Mouse (Mus musculus) ovary, postnatal 14 days (tissue): ENCODE measurements around the gene Acox1.

Experiments
- DNase-seq: peaks from one replicate; pipeline ENCODE4 v3.0.0; 2022; ENCODE audit warnings: low spot score

The Acox1 gene

DNA sequence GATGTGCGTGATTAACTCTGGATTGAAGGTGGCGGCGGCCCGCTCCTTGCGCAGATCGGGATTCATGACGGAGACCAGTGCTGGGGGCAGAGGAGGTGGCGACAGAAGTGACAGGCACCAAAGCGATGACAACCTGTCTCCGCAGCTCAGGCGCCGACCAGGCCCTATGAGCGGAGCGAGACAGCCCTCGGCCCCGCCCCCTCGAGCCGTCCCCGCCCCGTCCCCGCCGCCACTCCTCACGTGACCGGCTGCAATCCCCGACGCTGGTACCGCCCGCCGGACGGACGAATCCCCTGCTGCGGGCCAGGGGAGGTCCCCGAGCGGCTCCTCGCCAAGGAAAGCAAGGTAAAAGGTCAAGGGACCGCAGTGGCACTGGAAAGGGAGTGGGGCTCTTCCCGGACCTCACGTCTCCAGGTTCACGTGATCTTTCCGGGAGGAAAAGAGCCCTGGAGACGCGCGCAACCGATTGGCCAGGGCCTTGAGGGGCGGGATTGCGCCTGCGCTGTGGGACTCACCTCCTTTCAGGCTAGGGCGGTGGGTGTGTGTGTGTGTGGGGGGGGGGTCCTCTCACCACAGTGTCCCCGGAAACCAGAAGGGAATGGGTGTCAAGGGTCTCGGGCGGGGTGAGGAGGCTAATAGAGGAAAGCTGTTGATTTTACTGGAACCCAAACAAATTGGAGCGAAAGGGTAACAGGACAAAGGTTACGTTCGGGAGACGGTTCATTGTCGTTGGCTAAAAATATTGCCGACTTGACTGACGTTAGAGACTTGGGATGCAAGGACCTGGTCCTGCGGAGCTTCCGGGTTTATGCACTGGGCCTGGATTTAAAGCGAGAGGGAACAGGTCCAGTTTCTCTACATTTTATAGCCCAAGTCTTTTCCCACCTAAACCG lies at the start of gene Acox1, which contains the start of gene Ten1:
Gene Acox1, minus strand, starts transcription at position 407 of the 893 bp plus-strand sequence.
Gene Ten1, plus strand, starts transcription at position 217 of the 893 bp plus-strand sequence.
- peak; percentile 92 for DNase-seq

DNA sequence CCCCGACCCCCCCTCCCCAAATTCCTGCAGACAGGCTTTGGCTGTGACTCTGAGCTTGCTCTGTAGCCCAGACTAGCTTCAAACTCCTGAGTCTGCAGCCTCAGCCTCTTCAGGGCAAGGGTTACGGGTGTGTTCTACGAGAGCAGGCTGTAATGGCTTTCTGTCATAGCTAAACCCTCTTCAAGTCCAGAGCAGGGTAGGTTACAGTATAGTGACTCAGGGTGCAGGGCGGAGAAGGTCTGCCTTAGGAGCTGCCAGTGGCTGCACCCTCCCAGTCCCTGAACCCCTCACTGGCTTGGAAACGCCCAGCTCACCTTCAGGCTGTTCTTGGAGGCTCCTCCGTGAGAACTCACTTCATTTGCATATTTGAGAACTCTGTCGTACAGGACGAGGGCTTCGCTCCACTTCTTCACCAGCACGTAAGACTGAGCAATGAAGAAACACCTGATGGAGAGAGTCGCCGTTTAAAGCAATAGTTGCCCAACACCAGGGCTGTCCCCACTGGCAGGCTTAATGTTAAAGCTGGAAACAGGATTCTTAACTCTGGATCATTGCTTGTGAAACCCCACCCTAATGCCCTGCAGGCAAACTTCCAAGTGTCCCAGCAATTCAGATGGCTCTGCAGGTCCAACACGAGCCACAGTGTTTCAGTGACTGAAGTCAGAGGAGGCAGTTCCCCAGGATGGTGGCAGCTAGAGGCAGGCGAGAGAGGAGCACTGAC lies 48.8 kb upstream of the Acox1 start:
- no peak for DNase-seq

DNA sequence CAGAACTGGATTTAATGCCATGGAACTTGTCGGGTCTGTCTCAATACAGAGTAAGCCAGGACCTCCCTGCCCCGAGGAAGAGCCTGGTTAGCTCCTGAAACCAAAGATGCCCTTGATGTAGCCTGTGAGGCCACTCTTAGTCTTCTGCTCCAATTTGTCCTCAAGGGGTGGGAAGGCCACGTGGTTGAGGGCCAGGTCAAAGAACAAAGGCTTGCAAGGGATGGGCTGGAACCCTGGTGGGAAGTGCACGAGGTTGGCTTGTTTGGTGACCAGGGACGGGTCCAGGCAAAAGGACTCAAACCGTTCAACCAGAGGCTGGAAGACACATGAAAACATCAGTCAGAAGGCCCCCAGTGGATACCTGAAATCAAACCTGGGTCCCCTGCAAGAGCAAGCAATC lies 46.8 kb upstream of the Acox1 start:
- no peak for DNase-seq

DNA sequence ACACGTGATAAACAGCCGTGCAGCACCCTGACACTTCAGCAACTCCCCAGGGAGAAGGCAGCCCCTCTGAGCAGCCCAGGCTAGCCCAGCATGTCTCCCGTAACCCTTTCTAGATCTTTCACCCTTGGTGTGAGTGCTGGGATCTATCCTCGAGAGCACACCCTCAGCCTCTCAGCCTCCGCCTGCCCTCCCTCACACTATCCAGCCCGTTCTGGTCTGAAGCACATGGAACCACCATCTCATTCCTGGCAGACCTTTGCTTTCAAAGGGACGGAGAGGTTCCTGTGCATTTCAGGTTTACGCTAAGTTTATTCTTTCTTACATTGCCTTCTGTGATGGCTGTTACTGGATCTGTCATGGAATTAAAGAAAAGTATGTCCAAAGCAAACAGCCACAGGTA lies 45.7 kb upstream of the Acox1 start:
- DNase-seq = no peak

DNA sequence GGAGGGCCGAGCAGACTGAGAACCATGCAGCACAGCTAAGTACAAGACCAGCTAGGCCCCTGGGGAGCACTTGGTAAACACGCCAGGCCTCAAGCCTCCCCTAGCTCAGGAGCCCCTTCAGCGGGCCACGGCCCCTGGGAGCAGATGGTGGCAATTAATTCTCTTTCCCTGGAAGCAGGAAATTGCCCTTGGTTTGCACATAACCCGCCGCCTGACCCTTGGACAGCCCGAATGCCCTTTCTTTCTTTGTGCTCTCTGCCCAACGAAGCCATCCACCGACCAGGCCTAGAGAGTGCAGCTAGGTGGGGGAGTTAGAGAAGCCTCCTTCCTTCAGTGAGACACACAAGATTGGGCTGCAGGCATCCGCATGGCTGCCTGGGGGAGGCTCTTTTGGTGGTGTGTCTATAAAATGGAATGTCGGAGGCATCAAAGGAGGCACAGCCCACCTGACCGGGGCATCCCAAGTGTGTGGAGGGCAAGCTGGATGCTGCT lies 42.9 kb upstream of the Acox1 start:
- DNase-seq = no peak

DNA sequence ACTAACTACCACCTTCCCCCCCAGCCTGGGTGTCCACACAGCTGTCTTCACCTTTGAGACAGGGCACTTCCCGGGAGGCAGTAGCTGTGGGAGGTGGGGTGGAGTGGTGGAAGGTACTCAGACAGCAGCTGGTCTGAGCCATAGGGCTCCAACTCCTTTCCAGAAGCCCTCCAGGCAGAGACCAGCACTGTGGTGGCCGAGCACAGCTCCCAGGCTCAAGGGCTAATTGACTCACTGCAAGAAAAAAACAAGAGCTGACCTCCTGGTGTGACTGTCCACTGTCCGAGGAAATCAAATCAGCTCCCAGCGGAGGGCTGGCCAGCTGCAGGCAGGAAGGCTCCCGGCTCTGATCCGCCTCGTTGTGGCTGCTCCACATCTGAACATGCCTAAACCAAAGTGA lies 41.0 kb upstream of the Acox1 start:
- DNase-seq = no peak

DNA sequence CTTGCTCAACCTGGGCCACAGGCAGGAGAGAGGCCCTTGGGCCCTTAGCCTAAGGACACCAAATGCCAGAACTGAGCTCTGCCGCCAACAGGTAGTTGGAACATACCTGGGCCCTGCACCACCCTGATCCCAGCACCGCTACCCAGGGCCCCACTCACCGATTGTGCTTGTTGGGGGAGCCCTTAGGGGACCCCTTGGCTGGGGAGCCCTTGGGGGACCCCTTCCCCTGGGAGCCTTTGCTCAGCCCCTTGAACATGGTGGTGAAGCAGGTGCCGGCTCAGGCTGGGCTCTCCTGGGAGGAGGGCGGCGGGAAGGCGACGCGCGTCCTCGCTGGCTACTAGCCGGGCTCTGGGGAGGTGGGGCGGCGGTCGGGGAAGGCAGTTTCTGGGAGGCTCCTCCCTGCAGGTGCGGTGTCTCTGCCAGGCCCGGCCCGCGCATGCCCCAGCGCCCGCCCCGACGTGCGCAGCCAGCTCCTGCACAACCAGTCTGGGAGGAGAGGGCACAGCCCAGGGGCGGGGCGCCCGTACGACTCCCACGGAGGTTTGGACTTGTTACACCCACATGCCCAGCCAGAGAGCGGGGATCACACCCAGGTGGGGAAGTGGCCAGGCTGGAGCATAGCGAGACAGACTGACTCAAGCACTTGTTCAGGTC lies 39.0 kb upstream of the Acox1 start, which contains the start of gene Evpl:
Gene Evpl, minus strand, starts transcription at position 336 of the 654 bp plus-strand sequence.
- DNase-seq = peak; percentile 68

DNA sequence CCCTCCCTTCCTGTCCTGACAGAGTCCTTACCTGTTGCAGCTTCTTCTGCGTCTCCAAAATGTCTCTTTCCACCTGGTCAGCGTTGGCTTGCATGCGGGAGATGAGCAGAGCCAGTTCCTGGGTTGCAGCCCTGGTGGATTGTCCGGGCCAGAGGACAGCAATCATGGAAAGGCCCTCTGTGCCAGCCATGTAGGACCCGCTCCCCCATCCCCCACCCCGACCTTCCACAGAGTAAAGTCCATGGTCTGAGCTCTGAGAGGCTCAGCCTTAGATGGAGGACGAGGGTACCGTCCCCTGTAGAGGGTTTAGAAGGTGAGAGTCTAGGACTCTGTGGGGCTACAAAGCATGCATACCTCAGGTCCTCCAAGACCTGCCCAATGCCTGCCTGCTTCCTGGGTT lies 36.1 kb upstream of the Acox1 start:
- no peak for DNase-seq

DNA sequence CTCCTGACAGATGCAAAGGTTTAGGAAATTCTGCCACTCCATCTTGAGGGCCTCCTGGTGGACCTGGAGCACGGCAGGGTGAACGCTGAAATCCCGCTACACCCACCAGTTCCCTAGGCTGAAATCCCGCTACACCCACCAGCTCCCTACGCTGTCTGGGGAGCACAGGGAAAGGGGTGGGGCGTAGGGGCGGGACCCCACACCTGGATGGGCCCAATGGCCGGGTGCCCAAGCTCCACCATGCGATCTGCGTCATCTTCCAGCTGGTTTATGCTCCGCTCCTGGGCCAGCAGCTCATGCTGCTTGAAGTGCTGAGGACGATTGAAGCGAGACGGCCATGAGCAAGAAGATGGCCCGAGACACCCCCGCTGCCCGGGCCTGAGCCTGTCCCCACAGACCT lies 33.6 kb upstream of the Acox1 start:
- no peak for DNase-seq

DNA sequence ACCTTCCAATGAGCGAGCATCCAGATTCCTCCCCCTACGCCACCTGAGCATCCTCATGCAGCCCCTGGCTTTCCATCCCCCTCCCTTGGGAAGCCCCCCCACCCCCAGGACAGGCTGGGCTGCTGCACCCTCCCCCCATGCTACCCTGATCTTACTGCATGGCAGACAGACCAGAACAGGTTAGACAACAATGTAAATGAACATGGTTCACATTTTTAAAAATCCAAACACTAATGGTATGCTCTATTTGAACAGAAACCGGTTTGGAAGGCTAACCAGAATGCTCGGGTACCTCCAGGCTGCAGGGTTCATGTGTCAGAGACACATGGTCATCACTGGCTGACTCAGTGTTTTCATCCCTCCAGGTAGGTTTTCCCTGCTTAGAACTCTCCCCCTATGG lies 29.9 kb upstream of the Acox1 start:
- no peak for DNase-seq

DNA sequence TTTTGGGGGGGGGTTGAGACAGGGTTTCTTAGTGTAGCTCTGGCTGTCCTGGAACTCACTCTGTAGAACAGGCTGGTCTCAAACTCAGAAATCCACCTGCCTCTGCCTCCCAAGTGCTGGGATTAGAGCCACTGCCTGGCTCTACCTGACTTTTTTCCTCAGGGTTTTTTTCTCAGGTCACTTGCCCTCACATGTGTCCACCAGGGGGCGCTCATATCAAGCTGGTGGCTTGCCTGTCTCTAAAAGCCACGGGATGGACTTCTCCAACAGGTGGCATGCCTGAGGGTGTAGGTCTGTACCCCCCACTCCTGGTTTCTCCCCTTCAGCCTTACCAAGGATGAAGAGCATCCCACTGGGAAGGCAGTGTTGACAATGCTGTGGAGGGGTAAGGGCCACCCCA lies 27.6 kb upstream of the Acox1 start:
- DNase-seq = peak; percentile 77

DNA sequence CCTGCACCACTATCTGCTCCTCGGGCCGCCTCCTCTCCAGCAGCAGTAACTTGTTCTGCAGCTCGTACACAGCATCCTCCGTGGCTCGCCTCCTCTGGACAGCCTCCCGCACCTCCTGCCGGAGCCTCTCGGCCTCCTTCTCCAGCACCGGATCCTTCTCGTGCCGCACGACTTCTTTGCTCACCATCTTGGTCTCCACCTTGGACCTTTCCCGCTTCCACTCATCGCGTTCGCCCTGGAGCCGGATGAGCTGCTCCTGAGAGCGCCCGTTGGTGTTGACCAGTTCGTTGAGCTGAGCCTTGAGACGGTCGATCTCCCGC lies 23.9 kb upstream of the Acox1 start:
- no peak for DNase-seq

DNA sequence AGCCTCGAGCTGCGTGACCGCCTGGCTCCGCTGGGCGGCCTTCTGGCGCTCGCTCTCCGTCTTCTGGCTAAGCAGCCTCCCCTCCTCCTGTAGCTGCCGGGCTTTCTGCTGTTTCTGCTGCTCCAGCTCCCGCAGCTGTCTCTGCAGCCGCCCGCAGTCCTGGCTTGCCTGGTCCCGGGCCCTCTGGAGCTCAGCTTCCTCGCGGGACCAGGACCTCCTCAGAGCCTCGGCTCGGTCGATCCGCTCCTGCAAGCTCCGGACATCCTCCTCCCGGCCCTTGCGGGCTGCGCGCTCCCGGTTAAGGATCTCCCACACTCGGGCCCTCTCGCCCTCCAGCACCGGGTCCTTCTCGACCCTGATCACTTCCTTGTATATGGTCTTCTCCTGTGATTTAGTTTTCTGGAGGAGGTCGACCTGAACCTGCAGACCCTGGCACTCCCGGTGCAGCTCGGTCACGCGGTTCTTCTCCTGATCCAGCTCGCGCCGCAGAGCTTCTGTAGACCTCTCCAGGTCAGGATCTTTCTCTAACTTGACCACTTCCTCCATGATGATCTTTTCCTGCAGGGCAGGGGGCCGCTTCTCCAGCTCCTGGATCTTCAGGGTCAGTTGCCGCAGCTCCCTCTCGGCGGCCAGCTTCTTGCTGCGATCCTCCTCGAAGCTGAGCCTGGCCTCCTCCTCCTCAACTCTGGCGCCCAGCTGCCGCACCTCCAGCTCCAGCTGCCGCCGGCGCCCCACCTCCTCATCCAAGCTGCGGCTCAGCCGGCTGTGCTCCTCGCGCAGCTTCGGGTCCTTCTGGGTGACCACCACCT lies 23.3 kb upstream of the Acox1 start:
- no peak for DNase-seq

DNA sequence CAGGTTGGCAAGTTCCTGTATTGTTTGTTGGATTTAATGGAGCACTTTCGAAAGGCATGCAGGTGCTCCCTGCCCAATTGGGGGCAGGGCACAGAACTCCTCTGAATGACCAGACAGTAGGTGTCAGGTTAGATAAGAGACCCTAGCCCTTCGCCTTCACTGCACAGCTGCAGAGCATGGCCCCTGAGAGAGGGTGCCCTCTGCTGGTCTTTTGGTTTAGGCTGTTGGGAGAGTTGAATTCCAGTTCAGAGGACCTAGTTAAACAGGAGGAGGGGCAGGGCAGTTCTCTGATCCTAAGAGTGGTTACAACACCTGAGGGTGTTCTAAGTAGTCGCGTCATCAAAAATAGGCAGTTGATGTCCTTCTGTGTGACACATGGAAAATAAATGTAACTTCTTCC lies 21.0 kb upstream of the Acox1 start:
- peak; percentile 64 for DNase-seq

DNA sequence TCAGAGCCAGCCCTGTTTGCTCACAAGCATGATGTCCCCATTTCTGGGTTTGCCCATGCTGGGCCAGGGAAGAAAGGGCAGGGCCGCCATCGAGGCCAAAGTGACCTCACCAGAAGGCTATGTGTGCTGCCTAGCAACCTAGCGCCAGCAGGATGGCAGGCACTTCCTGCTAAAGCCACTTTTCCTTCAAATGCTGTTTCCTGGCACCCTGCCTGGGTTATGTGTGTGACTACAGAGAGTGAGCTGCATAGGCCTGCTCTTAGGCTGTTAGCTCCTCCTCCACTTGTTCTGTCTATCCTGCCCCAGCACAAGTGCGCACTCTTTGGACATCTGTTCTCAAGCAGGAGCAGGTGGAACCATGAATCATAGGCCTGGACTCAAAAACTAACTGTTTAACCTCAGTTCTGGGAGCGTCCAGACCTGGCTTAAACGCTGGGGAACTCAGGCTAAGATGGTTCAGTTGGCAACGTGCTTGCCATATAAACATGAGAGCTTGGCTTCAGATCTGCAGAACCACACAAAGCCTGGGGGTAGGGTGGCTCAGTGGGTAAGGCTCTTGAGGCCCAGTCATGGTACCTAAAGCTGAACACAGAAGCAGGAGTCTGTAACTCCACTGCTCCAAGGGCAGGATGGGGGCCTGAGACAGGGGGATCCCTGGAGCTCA lies 20.0 kb upstream of the Acox1 start:
- peak; percentile 77 for DNase-seq

DNA sequence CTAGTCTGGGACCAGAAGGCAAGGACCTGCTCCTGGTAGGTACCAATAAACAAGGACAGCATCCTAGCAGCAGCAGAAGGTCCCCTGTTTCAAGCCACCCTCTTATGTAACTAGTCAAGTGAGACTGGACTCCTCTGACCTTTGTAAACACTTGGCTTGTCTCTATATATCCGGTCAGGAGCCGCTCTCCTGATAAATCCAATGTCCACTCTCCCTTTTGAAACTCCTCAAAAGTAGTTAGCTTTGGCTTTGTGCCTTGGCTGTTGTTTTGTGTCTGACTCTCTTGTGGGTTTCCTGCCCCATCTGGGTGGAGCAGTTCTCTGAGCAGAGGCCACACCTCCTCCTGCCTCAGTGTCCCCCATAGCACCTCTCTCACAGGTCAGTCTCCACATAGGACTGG lies 19.4 kb upstream of the Acox1 start:
- DNase-seq = no peak

DNA sequence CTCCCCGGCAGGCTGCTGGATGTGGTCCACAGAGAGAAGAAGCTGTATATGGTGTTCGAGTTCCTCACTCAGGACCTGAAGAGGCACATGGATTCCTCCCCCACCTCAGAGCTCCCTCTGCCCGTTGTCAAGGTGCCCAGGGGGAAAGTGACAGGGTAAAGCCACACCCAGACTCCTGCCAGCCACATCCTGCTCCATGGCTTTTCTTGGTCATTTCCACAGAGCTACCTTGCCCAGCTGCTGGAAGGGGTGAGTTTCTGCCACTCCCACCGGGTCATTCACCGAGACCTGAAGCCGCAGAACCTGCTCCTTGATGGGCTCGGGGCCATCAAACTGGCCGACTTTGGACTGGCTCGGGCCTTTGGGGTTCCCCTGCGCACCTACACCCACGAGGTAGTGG lies 17.7 kb upstream of the Acox1 start:
- no peak for DNase-seq

DNA sequence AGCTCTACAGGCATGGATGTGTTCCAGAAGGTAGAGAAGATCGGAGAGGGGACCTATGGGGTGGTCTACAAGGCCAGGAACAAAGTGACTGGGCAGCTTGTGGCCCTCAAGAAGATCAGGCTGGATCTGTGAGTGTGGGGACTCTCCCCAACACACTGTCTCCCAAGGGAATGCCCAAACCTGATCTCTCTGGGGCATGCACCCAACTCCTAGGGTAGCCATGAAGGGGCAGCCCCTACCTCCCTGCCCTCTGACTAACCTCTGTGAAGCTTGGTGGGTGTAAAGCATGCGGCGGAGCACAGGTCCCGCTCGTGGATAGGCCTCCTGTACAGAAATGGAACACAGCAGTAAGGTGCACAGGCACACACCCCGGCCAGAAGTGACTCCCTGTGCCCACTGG lies 17.1 kb upstream of the Acox1 start:
- no peak for DNase-seq

DNA sequence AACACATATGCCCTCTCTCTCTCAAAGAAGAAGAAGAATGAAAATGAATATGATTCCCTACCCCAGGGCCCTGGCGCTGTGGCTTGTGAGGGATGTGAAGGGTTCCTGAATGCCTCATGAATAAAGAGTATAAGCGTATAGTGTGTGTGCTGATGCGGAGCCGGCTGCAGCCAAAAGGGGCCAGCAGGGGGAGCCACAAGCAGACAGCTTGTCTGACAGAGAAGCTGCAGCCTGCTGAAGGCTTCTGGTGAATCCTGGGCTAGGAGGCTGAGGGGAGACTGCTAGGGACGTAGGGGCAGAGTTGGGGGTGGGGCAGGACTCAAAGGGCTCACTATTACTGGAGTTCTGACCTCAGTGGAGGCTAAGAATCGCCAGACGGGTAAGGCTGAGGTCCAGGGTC lies 16.3 kb upstream of the Acox1 start:
- no peak for DNase-seq

DNA sequence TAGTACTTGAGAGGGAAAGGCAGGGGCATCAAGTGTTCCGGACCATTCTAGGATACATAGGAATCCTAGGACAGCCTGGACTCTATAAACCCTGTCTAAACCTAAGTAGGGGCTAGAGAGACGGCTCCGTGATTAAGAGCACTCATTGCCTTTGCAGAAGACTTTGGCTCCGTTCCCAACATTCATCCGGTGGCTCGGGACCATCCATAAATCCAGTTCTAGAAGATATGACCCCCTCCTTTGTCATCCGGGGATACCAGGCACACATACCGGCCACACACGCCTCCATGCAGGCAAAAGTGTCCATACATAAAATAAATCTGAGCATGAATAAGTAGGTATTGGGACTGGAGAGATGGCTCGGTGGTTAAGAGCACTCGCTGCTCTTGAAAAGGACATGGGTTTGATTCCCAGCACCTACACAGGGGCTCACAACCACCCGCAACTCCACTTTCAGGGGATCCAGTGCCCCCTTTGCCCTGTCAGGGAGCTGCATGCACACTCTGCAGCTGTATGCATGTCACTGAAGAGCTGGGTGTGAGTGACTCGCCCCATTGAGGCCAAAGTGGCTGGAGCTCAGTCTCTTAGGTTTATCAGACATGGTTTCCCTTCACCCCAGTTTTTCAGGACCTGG lies 15.1 kb upstream of the Acox1 start:
- DNase-seq = no peak

DNA sequence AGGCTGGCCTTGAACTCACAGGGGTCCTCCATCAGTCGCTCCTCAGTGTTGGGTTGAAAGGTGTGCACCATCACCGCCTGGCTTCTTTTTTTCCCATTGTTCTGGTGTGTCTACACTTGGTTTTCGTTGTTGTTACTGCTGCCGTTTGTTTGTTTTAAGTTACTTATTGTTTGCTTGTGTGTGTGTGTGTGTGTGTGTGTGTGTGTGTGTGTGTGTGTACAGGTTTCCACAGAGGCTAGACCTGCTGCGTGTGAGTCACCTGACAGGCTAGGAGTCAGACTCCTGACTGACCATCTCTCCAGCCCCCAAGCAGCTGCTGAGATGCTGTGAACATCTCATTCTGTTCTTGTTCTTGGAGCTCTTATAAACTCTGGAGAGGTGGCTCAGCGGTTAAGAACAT lies 14.0 kb upstream of the Acox1 start:
- DNase-seq = no peak
